Mouse (Mus musculus): Measurements from ENCODE around the gene Tceanc. TPM values are rescaled to one million over a fixed set of nuclear protein-coding genes. Genes with fewer than 3 reads are reported as not detected.

The Tceanc gene
- 3.3 TPM for total RNA-seq (2023)

GRCm38 (mm10) chrX:166518345-166518744, at the start of gene Tceanc:
Gene Tceanc (minus strand): TSS chrX:166518567.

GRCm38 (mm10) chrX:166479365-166479983, 38.9 kb downstream of the Tceanc start, which contains the start of gene Rab9:
Gene Rab9 (minus strand): TSS chrX:166479867.

Other genes starting within 250 kb of the Tceanc start
- 5.0 TPM for gene Trappc2, start 78.0 kb downstream of the Tceanc start, total RNA-seq (2023)
- gene Ofd1, start 77.9 kb downstream of the Tceanc start, total RNA-seq (2023) = 13.3 TPM
- gene Rab9, start 38.7 kb downstream of the Tceanc start, total RNA-seq (2023) = 18.5 TPM
- gene Egfl6, start 67.2 kb upstream of the Tceanc start, total RNA-seq (2023) = not detected